Comparison of ENCODE assay signal across 7 mouse cellular contexts in genomic region chr14:108912876-108913490, GRCm38 (mm10). TPM values are rescaled to one million over a fixed set of nuclear protein-coding genes. Genes with fewer than 3 reads are reported as not detected.
A peak's percentile ranks its signal among the peaks of the same experiment; 100 is the strongest.
DNase-seq lines count a peak whose midpoint lies in the region; ATAC-seq and TF ChIP-seq lines count a peak whose summit lies in the region.

No protein-coding gene starts in this region.

- H3K9me3 ChIP-seq in embryonic facial prominence, embryonic 13.5 days = no peaks in the 10 kb centered on the region
- H3K9me3 ChIP-seq in intestine, postnatal 0 days (ENCODE audit: control insufficient read depth) = no peaks in the 10 kb centered on the region
- no peaks in the 10 kb centered on the region for H3K9me3 ChIP-seq in neural tube, embryonic 12.5 days

- ATAC-seq in embryonic facial prominence, embryonic 13.5 days (ENCODE audit: insufficient number of reproducible peaks, insufficient read depth, low FRiP score, low TSS enrichment, low read depth) = no peak
- ATAC-seq in intestine, postnatal 0 days = no peak
- no peak for ATAC-seq in neural tube, embryonic 12.5 days (ENCODE audit: low FRiP score, low read depth)

- H3K4me3 ChIP-seq in embryonic facial prominence, embryonic 13.5 days = peak overlapping the region; percentile 46
- peak overlapping the region; percentile 31 for H3K4me3 ChIP-seq in intestine, postnatal 0 days (ENCODE audit: low read depth, low read length)
- H3K4me3 ChIP-seq in neural tube, embryonic 12.5 days = peak overlapping the region; percentile 52

- no peak overlapping the region for H3K9ac ChIP-seq in embryonic facial prominence, embryonic 13.5 days
- H3K9ac ChIP-seq in intestine, postnatal 0 days (ENCODE audit: low read depth, low read length) = no peak overlapping the region
- peak overlapping the region; percentile 74 for H3K9ac ChIP-seq in neural tube, embryonic 12.5 days

- H3K27me3 ChIP-seq in embryonic facial prominence, embryonic 13.5 days = peaks cover 54% of the 10 kb centered on the region
- peaks cover 20% of the 10 kb centered on the region; the same call in 1 of the 2 replicates for H3K27me3 ChIP-seq in intestine, postnatal 0 days (replicated peaks; ENCODE audit: control insufficient read depth, insufficient read depth, low read length)
- 0 out of 2 replicates have a peak, but pooled peaks cover 2% of the 10 kb centered on the region for H3K27me3 ChIP-seq in neural tube, embryonic 12.5 days (replicated peaks)

- DNase-seq in left cerebral cortex, postnatal 14 days (ENCODE audit: low spot score in 2 of 2) = peak; percentile 10 to 12
- no peak for DNase-seq in left cerebral cortex, adult 9 months (ENCODE audit: low spot score in 2 of 2)
- no peak for DNase-seq in adrenal gland, adult 18-20 months (ENCODE audit: low spot score in 2 of 2)
- DNase-seq in gastrocnemius, postnatal 14 days = no peak

- H3K4me1 ChIP-seq in embryonic facial prominence, embryonic 13.5 days = peaks cover 40% of the 10 kb centered on the region
- H3K4me1 ChIP-seq in intestine, postnatal 0 days (replicated peaks; ENCODE audit: control insufficient read depth, insufficient read depth, low read length) = no peaks in the 10 kb centered on the region
- peaks cover 16% of the 10 kb centered on the region for H3K4me1 ChIP-seq in neural tube, embryonic 12.5 days

- H3K36me3 ChIP-seq in embryonic facial prominence, embryonic 13.5 days = no peaks in the 10 kb centered on the region
- H3K36me3 ChIP-seq in intestine, postnatal 0 days (ENCODE audit: control insufficient read depth, insufficient read depth) = no peaks in the 10 kb centered on the region
- H3K36me3 ChIP-seq in neural tube, embryonic 12.5 days = no peaks in the 10 kb centered on the region

- intact Hi-C loops in left cerebral cortex, postnatal 14 days (cut with DNase I) = loop anchor here (5.0 to 10.0 kb wide), 2 partner anchors 108 to 211 kb away; no protein-coding TSS in a partner anchor
- intact Hi-C loops in gastrocnemius, postnatal 14 days (cut with DNase I; ENCODE audit: low total_unique reads) = no loop called here

- H3K27ac ChIP-seq in embryonic facial prominence, embryonic 13.5 days = no peak overlapping the region
- H3K27ac ChIP-seq in intestine, postnatal 0 days (ENCODE audit: low read depth, low read length) = no peak overlapping the region
- H3K27ac ChIP-seq in neural tube, embryonic 12.5 days = peak overlapping the region; percentile 67; the same call in 1 of the 2 replicates

- TF ChIP-seq CTCF in intestine, postnatal 0 days (IDR thresholded peaks at IDR 0.05; ENCODE audit: low read depth) = no peak

- H3K4me2 ChIP-seq in embryonic facial prominence, embryonic 13.5 days = peak overlapping the region; percentile 72
- peak overlapping the region; percentile 55 for H3K4me2 ChIP-seq in intestine, postnatal 0 days (replicated peaks; ENCODE audit: low read depth)
- peak overlapping the region; percentile 79 for H3K4me2 ChIP-seq in neural tube, embryonic 12.5 days (replicated peaks)

- WGBS in embryonic facial prominence, embryonic 13.5 days = 2% methylated on average over 21 of the region's 21 CpGs
- 3% methylated on average over 21 of the region's 21 CpGs for WGBS in intestine, postnatal 0 days
- under 1% methylated on average over 21 of the region's 21 CpGs for WGBS in neural tube, embryonic 12.5 days

RNA-seq across cellular contexts. Expression of gene Slitrk1, which starts 1.0 kb away (rescaled TPM):
- total RNA-seq in left cerebral cortex, postnatal 14 days (2021) = 10 to 100 TPM; 76.3 to 79.8 TPM
- polyA plus RNA-seq in embryonic facial prominence, embryonic 13.5 days (2015; fragmentation: Nextera tagmentation; extraction: Ambion mirVana) = 1.9 and 2.1 TPM in 2 replicates
- 0.25 and 0.39 TPM in 2 replicates for polyA plus RNA-seq in intestine, postnatal 0 days (2015; fragmentation: Nextera tagmentation; extraction: Ambion mirVana)
- 21.2 and 22.7 TPM in 2 replicates for polyA plus RNA-seq in neural tube, embryonic 12.5 days (2016; fragmentation: Nextera tagmentation; extraction: Ambion mirVana)
- 1 to 10 TPM in 1 of 2 experiments, under 1 TPM in 1; 0.99 to 1.3 TPM for total RNA-seq in adrenal gland, adult 18-20 months (2021)
- total RNA-seq in gastrocnemius, postnatal 14 days (2021) = under 1 TPM; 0.29 to 0.38 TPM

Comparison
In these comparisons a context has a peak if more than half of its experiments do, and no peak if none do; other contexts are left out.
1. DNase-seq: peak in left cerebral cortex, postnatal 14 days (2 of 2); none in left cerebral cortex, adult 9 months (0 of 2), adrenal gland, adult 18-20 months (0 of 2) and gastrocnemius, postnatal 14 days (single experiment).
2. RNA of gene Slitrk1, which starts 1.0 kb away (total RNA-seq): 76.3 to 79.8 TPM in left cerebral cortex, postnatal 14 days; 0.99 to 1.3 TPM in adrenal gland, adult 18-20 months and 0.29 to 0.38 TPM in gastrocnemius, postnatal 14 days; every median in the first group is over 10 times any median in the second.
3. Peak in every context shown above with its lines, with median percentiles within 50 percentile points of each other: H3K4me2 ChIP-seq and H3K4me3 ChIP-seq.